Mouse (Mus musculus) lung, postnatal 0 days (tissue): Measurements from ENCODE around the gene Grk6.

Source experiments
- CTCF ChIP-seq: IDR thresholded peaks from 2 replicates; pipeline ENCODE4 v1.5.1; 2016; ENCODE audit warnings: antibody characterized with exemption, mild to moderate bottlenecking
- EP300 ChIP-seq: IDR thresholded peaks from 2 replicates; pipeline ENCODE4 v1.6.1; 2016; ENCODE audit warnings: antibody characterized with exemption, mild to moderate bottlenecking, control low read depth

GRCm38 (mm10) chr13:55486916-55487577, 42.2 kb downstream of the Grk6 start:
- TF ChIP-seq EP300, result no peak
- TF ChIP-seq CTCF, result no peak
